Mouse (Mus musculus) megakaryocyte, adult 5-6 weeks (primary cell): Measurements from ENCODE around the gene Gpc3. TPM values are rescaled to one million over a fixed set of nuclear protein-coding genes. Genes with fewer than 3 reads are reported as not detected.
"Not testable (repeated sequence)": the region's sequence is repeated elsewhere in the genome, so short reads cannot be mapped to it uniquely, and the experiment has no call there.

ENCODE experiments used
- ATAC-seq: 2 replicates; pipeline ENCODE4 v1.8.0; 2016; ENCODE audit warnings: mild to moderate bottlenecking, inconsistent platforms; ENCODE audit not compliant: poor library complexity, severe bottlenecking
- total RNA-seq, 2 experiments: library from RNA; stranded (forward) in 1 of 2; stranded (reverse) in 1 of 2; fragments of 153-499, 151-499 nt in 1 of 2; fragments of 221-1000, 200-1000 nt in 1 of 2; gene quantifications; 2 replicates each; pipeline versions ENCODE4 v1.2.3 to v1.2.4; 2015 to 2017

Gpc3 gene
- total RNA-seq, 2 experiments from 2014 or later: 0.11 TPM; not detected in 1

- ATAC-seq: no peak
Observed at GRCm38 (mm10) chrX:52287944-52288343, 325.8 kb downstream of the Gpc3 start.

DNA sequence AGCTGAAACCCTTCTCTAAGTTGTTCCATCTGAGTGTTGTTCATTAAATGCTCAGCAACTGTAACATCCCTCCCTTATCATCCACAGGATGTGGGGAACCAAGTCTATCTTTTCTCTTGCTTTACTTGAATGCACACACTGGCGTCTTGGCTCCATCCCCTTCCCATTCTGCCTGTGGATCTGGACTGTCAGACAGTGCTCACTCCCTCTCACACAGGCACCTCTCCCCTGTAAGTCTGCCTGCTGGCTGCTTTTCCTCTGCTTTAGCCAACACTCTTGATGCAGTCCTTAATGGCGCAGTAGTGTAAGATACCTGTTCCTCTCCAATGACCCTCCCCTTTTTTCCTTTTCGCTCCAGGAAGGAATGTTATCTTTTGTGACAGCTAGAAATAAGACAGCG is 331.7 kb downstream of the Gpc3 start:
- ATAC-seq: no peak

DNA sequence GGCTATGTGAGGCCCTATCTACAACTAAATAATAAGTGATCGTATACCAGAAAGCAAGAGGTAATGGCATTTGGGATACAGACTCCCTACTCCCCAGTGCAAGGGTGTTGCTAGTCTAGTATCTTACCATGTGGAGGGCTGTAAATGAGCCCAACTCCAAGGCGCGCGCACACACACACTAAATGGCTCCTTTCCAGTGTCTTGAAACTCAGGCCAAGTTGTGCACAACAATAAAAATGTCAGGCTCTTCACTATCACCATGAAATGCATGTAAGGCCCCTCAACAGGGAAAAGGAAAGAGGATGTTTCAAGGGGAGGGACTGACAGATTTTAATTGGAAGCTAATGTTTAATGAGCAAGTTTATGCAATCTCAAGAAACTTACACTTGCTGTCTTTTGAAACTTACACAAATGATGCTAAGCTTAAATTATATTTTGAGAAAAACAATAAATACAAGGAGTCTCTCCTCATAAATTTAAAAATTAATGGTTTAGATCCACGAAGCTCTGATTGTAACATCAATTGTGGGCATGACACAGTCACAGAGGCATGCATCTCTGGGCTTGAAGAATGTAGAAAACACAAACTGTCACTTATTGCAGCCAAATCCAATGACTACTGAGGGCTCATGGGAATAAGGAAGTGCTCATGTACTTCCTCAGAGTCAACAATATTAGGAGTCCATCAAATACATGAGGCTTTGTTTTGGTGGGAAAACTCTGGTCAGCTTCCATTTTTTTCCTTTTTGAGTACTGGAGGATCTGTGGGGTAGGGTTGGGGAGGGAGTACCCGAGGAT is 332.4 kb downstream of the Gpc3 start:
- no peak for ATAC-seq

- no peak for ATAC-seq
Observed at GRCm38 (mm10) chrX:52278687-52279359, 334.9 kb downstream of the Gpc3 start.

GRCm38 (mm10) chrX:52277599-52277998 is 336.2 kb downstream of the Gpc3 start:
- no peak for ATAC-seq

DNA sequence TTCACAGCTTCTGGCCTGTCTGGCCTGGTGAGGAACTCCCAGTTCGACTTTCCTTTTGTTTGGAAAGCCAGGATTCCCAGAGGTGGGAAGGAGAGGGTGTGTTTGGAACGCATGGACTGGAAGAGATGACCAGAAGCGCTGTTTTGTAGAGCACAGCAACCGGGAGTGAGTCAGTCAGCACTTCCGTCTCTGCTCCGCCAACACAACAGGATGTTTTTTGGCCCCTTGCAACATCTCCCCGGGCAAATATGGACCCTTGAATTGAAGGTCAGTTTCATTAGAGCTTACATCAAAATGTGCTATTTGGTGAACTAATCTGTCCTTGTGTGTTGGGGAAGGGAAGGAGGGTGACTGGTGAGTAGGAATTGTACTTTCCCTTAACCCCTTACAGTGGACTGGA is 340.7 kb downstream of the Gpc3 start:
- no peak for ATAC-seq

- no peak for ATAC-seq
Observed at GRCm38 (mm10) chrX:52261991-52262390, 351.8 kb downstream of the Gpc3 start.

- ATAC-seq: no peak
Observed at GRCm38 (mm10) chrX:52261546-52261945, 352.2 kb downstream of the Gpc3 start.

DNA sequence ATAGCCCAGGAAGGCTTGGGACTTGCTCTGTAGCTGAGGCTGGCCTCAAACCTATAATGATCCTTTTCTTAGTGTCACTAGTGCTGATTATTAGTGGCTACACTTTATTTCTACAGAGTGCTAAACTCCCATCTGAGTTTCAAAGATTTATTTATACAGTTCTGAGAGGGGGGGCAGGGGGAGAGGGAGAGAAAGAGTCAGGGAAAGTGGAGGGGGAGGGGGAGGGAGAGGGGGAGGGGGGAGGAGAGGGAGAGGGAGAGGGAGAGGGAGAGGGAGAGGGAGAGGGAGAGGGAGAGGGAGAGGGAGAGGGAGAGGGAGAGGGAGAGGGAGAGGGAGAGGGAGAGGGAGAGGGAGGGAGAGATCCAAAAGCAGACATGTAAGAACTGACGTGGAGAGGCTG is 354.0 kb downstream of the Gpc3 start:
- ATAC-seq: not testable (repeated sequence)

- ATAC-seq: no peak
Observed at GRCm38 (mm10) chrX:52254526-52254925, 359.2 kb downstream of the Gpc3 start.

GRCm38 (mm10) chrX:52245694-52246297 is 368.0 kb downstream of the Gpc3 start:
- ATAC-seq: no peak

GRCm38 (mm10) chrX:52237470-52237869 is 376.3 kb downstream of the Gpc3 start:
- ATAC-seq: no peak

- no peak for ATAC-seq
Observed at GRCm38 (mm10) chrX:52231984-52232383, 381.8 kb downstream of the Gpc3 start.

DNA sequence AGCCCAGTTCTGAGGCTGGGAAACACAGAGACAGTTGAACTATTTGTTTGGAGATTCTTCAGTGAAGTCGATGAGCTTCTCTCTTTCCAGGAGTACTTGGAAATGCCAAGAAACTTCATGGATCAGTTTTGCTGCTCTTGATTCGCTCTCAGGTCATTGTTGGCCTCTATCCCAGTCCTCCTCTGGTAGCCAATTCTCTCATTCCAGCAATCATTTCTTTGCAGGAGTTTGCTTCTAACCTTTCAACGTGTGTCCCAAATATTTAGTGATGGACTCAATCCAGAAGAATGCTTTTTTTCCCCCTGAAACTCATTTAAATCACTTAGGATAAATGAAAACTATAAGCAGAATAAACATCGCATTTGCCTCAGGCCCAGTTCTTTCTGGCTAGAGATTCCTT is 383.0 kb downstream of the Gpc3 start:
- no peak for ATAC-seq

Other genes starting within 250 kb of the Gpc3 start
- not detected in 2 replicates for gene Ccdc160, start 177.2 kb upstream of the Gpc3 start, total RNA-seq (2015)
- gene Ccdc160, start 177.2 kb upstream of the Gpc3 start, total RNA-seq (2017): 0.29 TPM in 1 of 2 replicates, not detected in the other